Mouse (Mus musculus) ES-Bruce4 (cell line): Measurements from ENCODE around the gene Fto. TPM values are rescaled to one million over a fixed set of nuclear protein-coding genes. Genes with fewer than 3 reads are reported as not detected.

Source experiments
- H3K27ac ChIP-seq: 2 replicates; pipeline ENCODE4 v1.5.1; 2012; ENCODE audit warnings: low read length, inconsistent platforms; ENCODE audit not compliant: insufficient read depth
- H3K27me3 ChIP-seq: 2 replicates; pipeline ENCODE4 v1.6.1; 2012; ENCODE audit warnings: mild to moderate bottlenecking, low read length, inconsistent platforms; ENCODE audit not compliant: control insufficient read depth, poor library complexity, insufficient read depth, severe bottlenecking
- H3K36me3 ChIP-seq: 2 replicates; pipeline ENCODE4 v1.6.1; 2012; ENCODE audit warnings: inconsistent platforms, mild to moderate bottlenecking, low read length, moderate library complexity; ENCODE audit not compliant: control insufficient read depth, poor library complexity, insufficient read depth, severe bottlenecking
- H3K4me1 ChIP-seq: one replicate; pipeline ENCODE4 v1.8.1; 2011; ENCODE audit warnings: low read length; ENCODE audit not compliant: control insufficient read depth, insufficient read depth
- H3K4me3 ChIP-seq: 2 replicates; pipeline ENCODE4 v1.5.1; 2011; ENCODE audit warnings: low read depth, mild to moderate bottlenecking, low read length
- H3K9ac ChIP-seq: 2 replicates; pipeline ENCODE4 v1.6.1; 2012; ENCODE audit warnings: low read depth, mild to moderate bottlenecking, inconsistent platforms; ENCODE audit not compliant: poor library complexity, severe bottlenecking
- H3K9me3 ChIP-seq: replicated peaks from 2 replicates; pipeline ENCODE4 v1.6.1; 2012; ENCODE audit warnings: mild to moderate bottlenecking, low read length, inconsistent platforms; ENCODE audit not compliant: control insufficient read depth, poor library complexity, insufficient read depth, severe bottlenecking
- CTCF ChIP-seq: IDR thresholded peaks from one replicate; pipeline ENCODE4 v1.8.1; 2011; ENCODE audit warnings: low read depth, low read length
- EP300 ChIP-seq: IDR thresholded peaks from 2 replicates; pipeline ENCODE4 v1.6.1; 2011; ENCODE audit warnings: low read depth, low read length; ENCODE audit not compliant: insufficient read depth
- POLR2A ChIP-seq: IDR thresholded peaks from one replicate; pipeline ENCODE4 v1.8.1; 2011; ENCODE audit warnings: low read length; ENCODE audit not compliant: insufficient read depth
- polyA plus RNA-seq: library from polyadenylated mRNA; stranded (reverse); fragments of >200 nt; gene quantifications from 2 replicates; pipeline ENCODE4 v1.2.4, GENCODE M21; 2011; ENCODE audit warnings: low read depth; ENCODE audit not compliant: missing spikeins, insufficient read depth, insufficient read length

Gene Fto
- polyA plus RNA-seq, 1 experiment: 61.2 TPM

- Histone ChIP-seq H3K4me1 (peaks cover 2% of the 10 kb centered on the region), H3K9me3 (no peaks in the 10 kb centered on the region), H3K27me3 (no peaks in the 10 kb centered on the region), H3K9ac (no peak overlapping the region), H3K36me3 (no peaks in the 10 kb centered on the region), H3K27ac (no peak overlapping the region), H3K4me3 (no peak overlapping the region)
- no peak for TF ChIP-seq CTCF
- TF ChIP-seq EP300: no peak
- TF ChIP-seq POLR2A: no peak
Measured at GRCm38 (mm10) chr8:91511943-91512342, 198.6 kb downstream of the Fto start.

- H3K27me3 ChIP-seq: no peaks in the 10 kb centered on the region
- no peak overlapping the region for H3K27ac ChIP-seq
- H3K36me3 ChIP-seq: no peaks in the 10 kb centered on the region
- H3K4me1 ChIP-seq: peaks cover 2% of the 10 kb centered on the region
- H3K4me3 ChIP-seq: no peak overlapping the region
- no peak overlapping the region for H3K9ac ChIP-seq
- TF ChIP-seq CTCF (no peak), EP300 (no peak)
- H3K9me3 ChIP-seq: no peaks in the 10 kb centered on the region
Measured at GRCm38 (mm10) chr8:91514752-91515478, 201.6 kb downstream of the Fto start.

GRCm38 (mm10) chr8:91516422-91516821 lies 203.1 kb downstream of the Fto start:
- Histone ChIP-seq H3K27me3 (no peaks in the 10 kb centered on the region), H3K27ac (no peak overlapping the region)
- TF ChIP-seq CTCF: no peak
- TF ChIP-seq EP300: no peak
- no peak for TF ChIP-seq POLR2A

GRCm38 (mm10) chr8:91518085-91518484 lies 204.8 kb downstream of the Fto start:
- no peak overlapping the region for H3K9ac ChIP-seq
- no peak overlapping the region for H3K27ac ChIP-seq
- H3K4me3 ChIP-seq: no peak overlapping the region
- no peaks in the 10 kb centered on the region for H3K4me1 ChIP-seq
- H3K36me3 ChIP-seq: no peaks in the 10 kb centered on the region
- TF ChIP-seq EP300: no peak
- TF ChIP-seq CTCF: no peak
- no peak for TF ChIP-seq POLR2A
- H3K9me3 ChIP-seq: no peaks in the 10 kb centered on the region
- no peaks in the 10 kb centered on the region for H3K27me3 ChIP-seq

More at GRCm38 (mm10) chr8:91516422-91516821, 203.1 kb downstream of the Fto start:
- no peak overlapping the region for H3K9ac ChIP-seq
- no peaks in the 10 kb centered on the region for H3K4me1 ChIP-seq
- no peak overlapping the region for H3K4me3 ChIP-seq
- H3K9me3 ChIP-seq: no peaks in the 10 kb centered on the region
- no peaks in the 10 kb centered on the region for H3K36me3 ChIP-seq

- Histone ChIP-seq H3K36me3 (no peaks in the 10 kb centered on the region), H3K27ac (no peak overlapping the region), H3K27me3 (no peaks in the 10 kb centered on the region), H3K4me1 (no peaks in the 10 kb centered on the region), H3K4me3 (no peak overlapping the region), H3K9me3 (no peaks in the 10 kb centered on the region), H3K9ac (no peak overlapping the region)
- TF ChIP-seq EP300: no peak
- TF ChIP-seq POLR2A: no peak
- no peak for TF ChIP-seq CTCF
Measured at GRCm38 (mm10) chr8:91522201-91522600, 208.9 kb downstream of the Fto start.

GRCm38 (mm10) chr8:91524056-91524864 lies 210.9 kb downstream of the Fto start:
- H3K9ac ChIP-seq: no peak overlapping the region
- H3K27ac ChIP-seq: no peak overlapping the region
- no peaks in the 10 kb centered on the region for H3K4me1 ChIP-seq
- no peak for TF ChIP-seq POLR2A
- TF ChIP-seq CTCF: no peak
- no peak for TF ChIP-seq EP300
- H3K36me3 ChIP-seq: no peaks in the 10 kb centered on the region
- no peaks in the 10 kb centered on the region for H3K27me3 ChIP-seq
- H3K9me3 ChIP-seq: no peaks in the 10 kb centered on the region
- H3K4me3 ChIP-seq: no peak overlapping the region
